Mouse (Mus musculus) granulocyte monocyte progenitor cell, adult 5-6 weeks (primary cell): ENCODE results near the gene Rrnad1. TPM values are rescaled to one million over a fixed set of nuclear protein-coding genes. Genes with fewer than 3 reads are reported as not detected.
"Not testable (repeated sequence)": the region's sequence is repeated elsewhere in the genome, so short reads cannot be mapped to it uniquely, and the experiment has no call there.

ENCODE experiments used
- ATAC-seq: replicated peaks from 2 replicates; pipeline ENCODE4 v1.8.0; 2016; ENCODE audit warnings: mild to moderate bottlenecking, moderate TSS enrichment, inconsistent platforms; ENCODE audit not compliant: poor library complexity, severe bottlenecking
- total RNA-seq, 2 experiments: library from RNA; stranded (forward) in 1 of 2; stranded (reverse) in 1 of 2; fragments of 200-712, 200-1000 nt in 1 of 2; fragments of >200 nt in 1 of 2; fragmentation: Nextera tagmentation in 1 of 2; gene quantifications; 2 replicates each; pipeline ENCODE4 v1.2.3; 2014 to 2017

Gene Rrnad1
- total RNA-seq, 2 experiments from 2014 or later, result 13.8 to 30.7 TPM

GRCm38 (mm10) chr3:87920270-87920943 is 10.1 kb downstream of the Rrnad1 start:
- ATAC-seq, result no peak

- peak; percentile 92 for ATAC-seq
Observed at GRCm38 (mm10) chr3:87919336-87920108, 11.0 kb downstream of the Rrnad1 start, which contains the start of gene Mrpl24. TSS of gene Mrpl24 (plus strand) at chr3:87919506.

- ATAC-seq, result no peak
Observed at GRCm38 (mm10) chr3:87918551-87918950, 12.0 kb downstream of the Rrnad1 start.

- ATAC-seq, result no peak
Observed at GRCm38 (mm10) chr3:87916990-87917389, 13.5 kb downstream of the Rrnad1 start.

- ATAC-seq, result no peak
Observed at GRCm38 (mm10) chr3:87913891-87914290, 16.6 kb downstream of the Rrnad1 start.

GRCm38 (mm10) chr3:87913491-87913890 is 17.0 kb downstream of the Rrnad1 start:
- ATAC-seq, result no peak

GRCm38 (mm10) chr3:87910573-87911141 is 19.9 kb downstream of the Rrnad1 start:
- ATAC-seq, result no peak

GRCm38 (mm10) chr3:87909874-87910273 is 20.6 kb downstream of the Rrnad1 start:
- no peak for ATAC-seq

- ATAC-seq, result no peak
Observed at GRCm38 (mm10) chr3:87909381-87909780, 21.1 kb downstream of the Rrnad1 start.

- no peak for ATAC-seq
Observed at GRCm38 (mm10) chr3:87907906-87908305, 22.6 kb downstream of the Rrnad1 start.

- no peak for ATAC-seq
Observed at GRCm38 (mm10) chr3:87906981-87907857, 23.3 kb downstream of the Rrnad1 start.

GRCm38 (mm10) chr3:87906601-87906980 is 23.9 kb downstream of the Rrnad1 start:
- 0 out of 2 replicates have a peak, but pooled peaks have one; percentile 4 for ATAC-seq

- ATAC-seq, result peak; percentile 78
Observed at GRCm38 (mm10) chr3:87905880-87906485, 24.5 kb downstream of the Rrnad1 start, which contains the start of gene Hdgf. TSS of gene Hdgf (plus strand) at chr3:87906321.

- no peak for ATAC-seq
Observed at GRCm38 (mm10) chr3:87903821-87904220, 26.7 kb downstream of the Rrnad1 start.

- ATAC-seq, result not testable (repeated sequence)
Observed at GRCm38 (mm10) chr3:87901959-87902358, 28.6 kb downstream of the Rrnad1 start.

- ATAC-seq, result peak; percentile 76
Observed at GRCm38 (mm10) chr3:87901036-87901624, 29.4 kb downstream of the Rrnad1 start.

GRCm38 (mm10) chr3:87899776-87900175 is 30.7 kb downstream of the Rrnad1 start:
- no peak for ATAC-seq

- no peak for ATAC-seq
Observed at GRCm38 (mm10) chr3:87899266-87899665, 31.3 kb downstream of the Rrnad1 start.

GRCm38 (mm10) chr3:87893367-87893905 is 37.1 kb downstream of the Rrnad1 start:
- ATAC-seq, result no peak
